Mouse (Mus musculus) WW6 (cell line): Measurements from ENCODE around the gene Schip1.

Experiments
- DNase-seq: peaks from one replicate; pipeline ENCODE4 v3.0.0-alpha.2; 2013; ENCODE audit warnings: low read depth, low spot score

The Schip1 gene

GRCm38 (mm10) chr3:68506769-68507318, 442.2 kb downstream of the Schip1 start:
- DNase-seq = no peak

- DNase-seq = no peak
Measured at GRCm38 (mm10) chr3:68508629-68509028, 444.0 kb downstream of the Schip1 start.

- no peak for DNase-seq
Measured at GRCm38 (mm10) chr3:68510872-68511271, 446.3 kb downstream of the Schip1 start.

DNA sequence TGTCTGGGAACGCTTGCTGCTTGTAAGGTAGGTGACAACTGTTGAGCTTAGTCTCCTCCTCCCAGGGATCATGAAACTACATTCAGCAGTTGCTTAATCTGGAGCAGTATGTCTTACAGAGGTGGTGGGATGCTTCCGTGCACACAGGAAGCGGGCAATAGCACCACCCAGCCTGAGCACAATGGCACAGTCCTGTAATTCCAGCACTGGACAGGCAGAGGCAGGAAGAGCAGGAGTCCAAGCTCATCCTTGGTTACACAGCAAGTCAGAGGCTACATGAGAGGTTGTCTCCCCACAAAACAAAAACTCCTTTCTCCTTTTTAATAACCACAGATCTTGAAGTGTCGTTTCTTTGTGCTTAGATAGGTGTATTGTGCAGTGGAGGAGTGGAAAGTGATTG, 447.1 kb downstream of the Schip1 start:
- DNase-seq = no peak

GRCm38 (mm10) chr3:68512327-68512726, 447.7 kb downstream of the Schip1 start:
- no peak for DNase-seq

- DNase-seq = no peak
Measured at GRCm38 (mm10) chr3:68513340-68514119, 448.9 kb downstream of the Schip1 start.

DNA sequence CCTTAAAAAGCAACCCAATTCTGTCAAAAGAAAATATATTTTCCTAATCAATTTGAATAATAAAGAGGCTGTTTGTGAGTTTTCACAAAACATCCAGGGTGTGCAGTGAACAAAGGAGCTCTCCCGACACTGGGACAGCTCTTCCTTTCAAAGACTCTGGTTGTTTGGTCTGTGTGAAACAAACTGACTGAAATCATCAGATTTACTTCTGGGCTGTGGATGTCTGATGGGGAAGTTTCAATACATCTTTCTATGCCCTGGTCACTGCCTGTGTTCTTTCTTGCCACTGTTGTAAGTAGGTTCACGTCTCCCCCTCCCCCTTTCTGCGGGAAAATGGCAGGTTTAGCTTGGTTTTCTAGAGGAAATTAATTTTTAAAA, 449.5 kb downstream of the Schip1 start:
- DNase-seq = no peak

DNA sequence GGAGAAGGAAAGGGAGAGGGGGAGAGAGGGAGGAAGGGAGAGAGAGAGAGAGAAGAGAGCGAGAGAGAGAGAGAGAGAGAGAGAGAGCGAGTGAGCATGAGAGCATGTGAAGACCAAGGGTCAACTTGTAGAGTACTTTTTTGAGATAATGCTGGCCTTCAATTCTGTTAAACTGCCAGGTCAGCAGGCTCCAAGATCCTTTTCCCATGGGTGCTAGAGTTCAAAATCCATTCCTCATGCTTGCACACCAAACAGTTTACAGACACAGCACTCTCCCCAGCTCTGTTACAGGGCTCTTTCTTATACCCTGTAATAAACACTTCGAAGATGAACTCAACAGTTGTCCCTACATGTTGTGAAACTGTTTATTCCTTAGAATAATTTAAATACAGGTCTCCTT, 450.1 kb downstream of the Schip1 start:
- no peak for DNase-seq

DNA sequence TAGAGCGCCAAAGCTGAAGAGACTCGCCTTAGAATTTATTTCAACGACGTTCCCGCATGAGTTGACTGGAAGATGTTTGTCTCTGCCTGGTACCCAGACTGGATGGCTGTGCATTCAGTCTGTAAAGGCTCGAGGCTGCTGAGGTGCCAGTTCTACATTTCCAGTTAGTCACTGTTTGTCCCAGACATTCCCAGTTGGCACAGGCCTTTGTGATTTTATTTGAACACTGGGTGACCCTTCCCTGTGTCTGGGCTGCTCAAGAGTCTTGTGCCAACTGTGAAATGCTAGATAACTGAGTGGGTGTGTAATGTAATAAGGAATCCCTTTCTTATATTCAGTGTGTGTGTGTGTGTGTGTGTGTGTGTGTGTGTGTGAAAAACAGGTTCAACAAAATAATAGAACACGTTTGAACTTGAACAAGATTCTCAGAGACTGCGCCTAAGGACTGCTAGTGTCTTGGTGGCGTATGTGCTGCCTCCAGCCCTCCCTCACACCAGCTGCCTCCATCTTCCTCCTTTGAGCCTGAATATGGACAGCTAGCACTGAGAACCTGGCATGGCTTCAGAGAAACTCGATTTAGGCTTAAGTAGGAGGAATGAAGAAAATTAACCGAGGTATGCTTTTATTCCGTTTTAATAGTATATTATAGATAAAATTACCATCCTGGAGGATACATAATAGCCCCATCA, 451.9 kb downstream of the Schip1 start:
- no peak for DNase-seq

DNA sequence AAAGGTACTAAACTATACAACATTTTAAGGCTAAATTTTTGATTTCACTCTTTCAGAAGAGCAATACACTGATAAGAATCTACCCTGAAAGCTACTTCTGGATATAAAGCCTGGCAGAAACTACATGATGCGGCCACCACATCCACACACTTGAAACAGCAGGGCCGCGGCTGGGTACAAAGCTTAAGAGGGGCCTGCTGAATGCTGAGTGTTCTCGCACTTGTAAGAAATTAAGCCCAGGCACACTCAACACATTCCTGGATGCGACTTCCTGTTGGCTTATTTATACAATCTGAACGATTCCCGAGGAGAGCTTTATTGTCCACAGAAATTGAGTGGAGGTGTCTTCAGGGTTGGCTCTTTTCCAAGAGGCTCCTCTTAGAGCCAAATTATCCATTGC, 452.6 kb downstream of the Schip1 start:
- DNase-seq = no peak

DNA sequence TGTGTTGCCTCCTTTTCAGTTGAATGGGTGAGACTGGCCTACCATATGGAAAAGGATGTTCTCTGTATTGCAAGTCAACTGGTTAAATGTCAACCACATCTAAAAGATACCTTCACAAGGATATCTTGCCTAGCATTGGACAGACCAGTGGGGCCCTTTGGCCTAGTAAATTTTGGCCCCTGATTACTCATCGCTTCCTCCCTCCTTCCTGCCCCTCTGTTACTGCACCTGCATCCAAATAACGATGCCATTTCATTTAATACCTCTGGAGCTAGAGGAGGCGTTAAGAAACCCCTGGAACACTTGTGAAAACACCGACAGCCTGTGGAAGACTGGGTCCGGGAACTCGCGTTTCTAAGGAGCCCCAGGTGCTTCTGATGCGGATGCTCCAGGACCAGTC, 453.4 kb downstream of the Schip1 start:
- no peak for DNase-seq

GRCm38 (mm10) chr3:68518586-68518985, 454.0 kb downstream of the Schip1 start:
- no peak for DNase-seq

- no peak for DNase-seq
Measured at GRCm38 (mm10) chr3:68525361-68525878, 460.8 kb downstream of the Schip1 start.

DNA sequence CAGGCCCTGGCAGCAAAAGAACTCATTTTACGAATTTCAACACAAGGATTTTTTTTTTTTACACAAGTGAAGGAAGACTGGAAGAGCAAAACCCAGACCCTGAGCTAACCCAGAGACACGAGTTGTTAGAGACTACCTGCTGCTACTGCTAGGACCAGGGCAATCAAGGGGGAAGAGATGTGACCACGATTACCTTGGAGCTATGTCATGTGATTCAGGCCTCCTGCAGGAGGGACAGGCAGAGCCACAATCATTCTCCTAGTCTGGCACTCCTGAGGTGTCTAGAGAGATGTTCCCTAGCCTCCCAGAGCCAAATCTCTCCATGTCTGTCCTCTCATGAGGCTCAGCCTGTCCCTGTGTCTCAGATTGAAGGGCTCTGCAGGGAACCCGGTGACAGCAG, 461.8 kb downstream of the Schip1 start:
- no peak for DNase-seq

GRCm38 (mm10) chr3:68527182-68527581, 462.6 kb downstream of the Schip1 start:
- DNase-seq = no peak

GRCm38 (mm10) chr3:68531908-68532307, 467.3 kb downstream of the Schip1 start:
- no peak for DNase-seq

GRCm38 (mm10) chr3:68534571-68535051, 470.0 kb downstream of the Schip1 start:
- DNase-seq = peak; percentile 22

DNA sequence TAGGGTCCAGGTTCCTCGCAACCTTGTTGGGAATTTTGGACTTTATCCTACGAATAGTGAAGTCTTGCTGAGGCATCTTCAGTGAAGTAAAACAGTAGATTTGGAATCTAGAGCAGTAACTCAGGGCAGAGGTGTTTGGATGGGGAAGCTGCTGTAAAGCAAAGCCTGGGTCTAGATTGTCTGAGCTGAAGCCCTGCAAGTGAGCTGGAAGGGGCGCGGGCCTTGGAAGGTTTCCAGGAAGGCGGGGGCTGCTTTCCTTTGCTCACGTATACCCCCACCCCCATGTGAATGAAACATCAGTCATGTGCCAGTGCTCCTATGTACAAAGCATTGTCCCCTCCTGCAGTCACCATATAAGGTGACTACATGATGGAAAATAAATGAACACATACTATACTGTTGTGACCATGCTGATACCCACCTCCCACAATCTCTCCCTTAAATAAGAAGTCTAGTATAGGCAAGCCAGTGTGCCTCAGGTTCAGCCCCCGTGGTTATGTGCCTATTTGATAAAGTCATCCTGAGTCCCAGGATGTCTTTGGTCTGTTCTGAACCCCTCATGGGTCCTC, 470.6 kb downstream of the Schip1 start:
- no peak for DNase-seq

GRCm38 (mm10) chr3:68536071-68536470, 471.5 kb downstream of the Schip1 start:
- DNase-seq = no peak

- no peak for DNase-seq
Measured at GRCm38 (mm10) chr3:68541688-68542087, 477.1 kb downstream of the Schip1 start.

DNA sequence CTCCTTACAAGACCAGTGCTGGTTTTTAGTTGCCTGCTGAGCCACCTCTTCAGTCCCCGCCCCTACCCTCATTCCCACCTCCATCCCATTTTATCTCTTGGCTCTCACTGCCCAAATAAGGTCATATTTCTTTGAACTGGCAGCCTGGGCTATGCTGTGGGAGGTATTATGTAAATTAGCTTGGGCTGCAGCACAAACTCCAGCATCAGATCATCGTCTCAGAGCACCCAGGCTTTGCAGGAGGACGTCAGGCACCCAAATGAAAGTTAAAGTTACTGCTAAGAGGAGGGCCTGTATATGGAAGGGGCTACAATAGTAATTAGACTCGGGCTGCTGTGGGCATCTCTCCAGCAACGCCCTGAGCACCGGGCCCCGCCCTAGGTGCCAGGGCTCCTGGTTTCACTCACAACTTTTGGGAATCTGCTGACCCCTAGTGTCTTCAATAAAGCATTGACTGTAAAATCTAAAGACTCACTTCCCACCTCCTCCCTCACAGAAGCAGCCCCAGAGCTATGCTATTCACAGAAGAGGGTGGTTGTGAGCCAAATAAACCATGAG, 478.4 kb downstream of the Schip1 start:
- peak; percentile 61 for DNase-seq

DNA sequence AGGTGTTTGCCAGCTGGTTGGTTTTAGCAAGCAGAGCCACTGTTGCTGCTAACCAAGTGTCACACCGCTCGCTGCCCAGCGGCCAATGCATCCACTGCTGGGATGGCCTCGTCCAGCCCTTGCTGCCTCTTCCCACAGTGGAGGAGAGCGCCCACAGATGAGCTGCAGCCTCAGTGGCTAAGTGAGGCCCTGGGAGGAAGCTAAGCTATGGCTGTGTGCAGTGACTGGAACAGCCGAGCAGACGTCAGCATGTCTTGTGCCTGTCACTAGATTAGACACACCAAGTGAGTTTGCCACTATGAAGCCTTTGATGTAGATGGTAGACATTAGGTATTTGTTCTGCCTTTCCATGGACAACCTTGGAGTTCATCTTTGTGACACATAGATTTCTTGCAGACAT, 480.2 kb downstream of the Schip1 start:
- DNase-seq = no peak
